Mouse (Mus musculus): Measurements from ENCODE around the gene Gm10282. TPM values are rescaled to one million over a fixed set of nuclear protein-coding genes. Genes with fewer than 3 reads are reported as not detected.

The Gm10282 gene
- polyA plus RNA-seq (2014; fragmentation: Nextera tagmentation; extraction: Ambion mirVana), result 27.2 and 32.7 TPM in 2 replicates

DNA sequence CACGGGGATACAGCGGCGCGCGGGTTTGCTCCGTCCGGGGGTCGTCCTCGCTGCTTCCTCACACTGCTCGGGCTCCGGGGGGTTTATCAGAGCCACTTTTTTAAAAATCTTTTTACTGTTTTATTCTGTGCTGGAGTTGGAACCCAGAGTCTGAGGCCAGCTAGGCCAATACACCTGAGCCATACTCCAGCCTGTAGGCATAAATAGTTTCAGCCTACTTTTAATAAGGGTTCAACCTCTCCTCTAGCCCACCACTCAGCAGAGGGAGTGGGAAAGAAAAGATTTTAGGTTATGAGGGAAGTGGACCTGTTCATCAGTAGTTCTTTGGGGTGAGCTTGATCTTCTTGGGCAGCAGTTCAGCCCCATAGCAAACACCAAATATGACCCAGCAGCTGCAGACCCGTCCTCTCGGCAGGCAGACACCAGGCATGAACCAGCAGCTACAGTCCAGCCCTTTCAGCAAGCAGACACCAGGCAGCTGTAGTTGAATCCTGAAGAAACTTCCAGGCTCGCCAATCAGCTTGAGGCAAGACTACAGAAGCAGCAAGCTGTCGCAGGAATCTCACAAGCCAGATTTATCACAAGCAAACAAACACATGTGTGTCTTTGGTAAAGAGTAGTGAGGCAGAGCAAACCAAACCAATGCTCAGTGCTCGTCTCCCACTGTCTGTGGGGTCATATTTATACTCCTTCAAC lies at the start of gene Gm10282:
Gene Gm10282, minus strand, starts transcription at position 51 of the 696 bp plus-strand sequence.
- H3K9ac ChIP-seq (replicated peaks; ENCODE audit: low read depth, low read length), result no peak within 1 kb of the TSS

DNA sequence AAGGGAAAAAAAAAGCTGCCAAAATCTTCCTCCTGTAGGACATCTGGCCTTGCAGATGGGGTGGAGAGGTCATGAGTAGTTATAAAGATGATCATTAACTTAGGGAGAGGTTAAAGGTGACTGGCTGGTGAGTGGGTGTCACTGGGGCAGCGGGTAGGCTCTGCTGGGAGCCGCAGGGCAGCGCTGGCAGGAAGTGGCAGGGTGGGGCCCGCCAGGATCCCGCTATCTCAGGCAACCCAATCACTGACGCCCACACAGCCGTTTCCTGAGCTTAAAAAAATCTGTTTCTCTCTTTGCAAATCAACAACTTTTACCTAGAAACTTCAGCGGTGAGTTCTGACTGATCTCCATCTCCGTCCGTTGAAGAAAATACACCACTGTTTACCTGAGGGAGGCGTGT lies 49.2 kb upstream of the Gm10282 start:
- no peak overlapping the region for H3K4me3 ChIP-seq (ENCODE audit: low read depth, low read length)
- H3K4me2 ChIP-seq (replicated peaks; ENCODE audit: low read depth, low read length), result no peak overlapping the region
- H3K4me1 ChIP-seq (ENCODE audit: control insufficient read depth, insufficient read depth, low read length), result no peaks in the 10 kb centered on the region
- no peak overlapping the region for H3K9ac ChIP-seq (replicated peaks; ENCODE audit: low read depth, low read length)
- no peaks in the 10 kb centered on the region for H3K9me3 ChIP-seq (ENCODE audit: control insufficient read depth, low read depth, low read length)
- no peaks in the 10 kb centered on the region for H3K27me3 ChIP-seq (ENCODE audit: control insufficient read depth, insufficient read depth, low read length)
- no peak for ATAC-seq (ENCODE audit: insufficient number of reproducible peaks, insufficient read depth, low FRiP score, low read depth)
- WGBS, result 63% methylated on average over 11 of the region's 11 CpGs
- H3K36me3 ChIP-seq (ENCODE audit: control insufficient read depth, insufficient read depth, low read length), result peaks cover 40% of the 10 kb centered on the region
- H3K27ac ChIP-seq (ENCODE audit: low read length), result no peak overlapping the region

More for the DNA sequence above, at the start of gene Gm10282:
- Histone ChIP-seq H3K4me1 (ENCODE audit: control insufficient read depth, insufficient read depth, low read length) (no peaks in the 10 kb centered on the region), H3K36me3 (ENCODE audit: control insufficient read depth, insufficient read depth, low read length) (no peaks in the 10 kb centered on the region), H3K9me3 (ENCODE audit: control insufficient read depth, low read depth, low read length) (no peaks in the 10 kb centered on the region), H3K27me3 (ENCODE audit: control insufficient read depth, insufficient read depth, low read length) (no peaks in the 10 kb centered on the region), H3K4me2 (replicated peaks; ENCODE audit: low read depth, low read length) (no peak within 1 kb of the TSS), H3K27ac (ENCODE audit: low read length) (no peak within 1 kb of the TSS), H3K4me3 (ENCODE audit: low read depth, low read length) (no peak within 1 kb of the TSS)
- 73% methylated on average over 15 of the region's 16 CpGs for WGBS
- no peak for ATAC-seq (ENCODE audit: insufficient number of reproducible peaks, insufficient read depth, low FRiP score, low read depth)

GRCm38 (mm10) chr8:72353700-72354045 lies 48.6 kb upstream of the Gm10282 start:
- Histone ChIP-seq H3K36me3 (ENCODE audit: control insufficient read depth, insufficient read depth, low read length) (peaks cover 34% of the 10 kb centered on the region), H3K9me3 (ENCODE audit: control insufficient read depth, low read depth, low read length) (no peaks in the 10 kb centered on the region), H3K4me1 (ENCODE audit: control insufficient read depth, insufficient read depth, low read length) (no peaks in the 10 kb centered on the region), H3K27me3 (ENCODE audit: control insufficient read depth, insufficient read depth, low read length) (no peaks in the 10 kb centered on the region), H3K4me3 (ENCODE audit: low read depth, low read length) (no peak overlapping the region), H3K9ac (replicated peaks; ENCODE audit: low read depth, low read length) (no peak overlapping the region), H3K27ac (ENCODE audit: low read length) (no peak overlapping the region), H3K4me2 (replicated peaks; ENCODE audit: low read depth, low read length) (no peak overlapping the region)
- no peak for ATAC-seq (ENCODE audit: insufficient number of reproducible peaks, insufficient read depth, low FRiP score, low read depth)
- WGBS, result 78% methylated on average over 7 of the region's 7 CpGs

GRCm38 (mm10) chr8:72352951-72353699 lies 48.1 kb upstream of the Gm10282 start:
- H3K9ac ChIP-seq (replicated peaks; ENCODE audit: low read depth, low read length), result no peak overlapping the region
- peaks cover 29% of the 10 kb centered on the region for H3K36me3 ChIP-seq (ENCODE audit: control insufficient read depth, insufficient read depth, low read length)
- WGBS, result 76% methylated on average over 8 of the region's 8 CpGs
- no peaks in the 10 kb centered on the region for H3K4me1 ChIP-seq (ENCODE audit: control insufficient read depth, insufficient read depth, low read length)
- H3K27me3 ChIP-seq (ENCODE audit: control insufficient read depth, insufficient read depth, low read length), result no peaks in the 10 kb centered on the region
- H3K4me3 ChIP-seq (ENCODE audit: low read depth, low read length), result no peak overlapping the region
- no peak overlapping the region for H3K4me2 ChIP-seq (replicated peaks; ENCODE audit: low read depth, low read length)
- no peak for ATAC-seq (ENCODE audit: insufficient number of reproducible peaks, insufficient read depth, low FRiP score, low read depth)
- no peak overlapping the region for H3K27ac ChIP-seq (ENCODE audit: low read length)
- H3K9me3 ChIP-seq (ENCODE audit: control insufficient read depth, low read depth, low read length), result no peaks in the 10 kb centered on the region

DNA sequence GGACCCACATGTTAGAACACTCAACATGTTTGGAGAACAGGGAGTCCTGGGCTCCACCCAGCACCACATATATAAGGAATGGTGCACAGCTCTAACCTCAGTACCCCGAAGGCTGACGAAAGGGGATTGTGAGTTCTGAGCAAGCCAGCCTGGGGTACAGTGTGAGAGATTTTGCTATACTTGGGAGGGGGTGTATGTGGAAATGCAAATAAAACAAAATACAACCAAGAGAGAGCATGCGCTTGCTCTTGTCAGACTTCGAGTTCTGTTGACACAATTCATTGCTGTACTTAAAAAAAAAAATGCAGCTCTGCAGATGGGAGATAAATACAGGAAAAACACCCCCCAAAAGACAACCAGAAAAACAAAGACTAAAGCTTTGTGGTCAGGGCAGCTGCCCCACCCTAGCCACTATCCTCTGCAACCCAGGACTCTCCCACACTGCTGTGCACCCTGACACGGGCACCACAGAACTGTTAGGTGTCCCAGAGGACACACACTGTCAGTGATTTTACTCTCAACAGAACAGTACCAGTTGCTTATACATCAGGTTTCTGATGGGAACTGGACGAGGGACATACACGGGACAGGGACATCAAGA lies 46.4 kb upstream of the Gm10282 start:
- Histone ChIP-seq H3K4me3 (ENCODE audit: low read depth, low read length) (no peak overlapping the region), H3K4me1 (ENCODE audit: control insufficient read depth, insufficient read depth, low read length) (no peaks in the 10 kb centered on the region), H3K27me3 (ENCODE audit: control insufficient read depth, insufficient read depth, low read length) (no peaks in the 10 kb centered on the region), H3K27ac (ENCODE audit: low read length) (no peak overlapping the region), H3K9me3 (ENCODE audit: control insufficient read depth, low read depth, low read length) (no peaks in the 10 kb centered on the region), H3K36me3 (ENCODE audit: control insufficient read depth, insufficient read depth, low read length) (peaks cover 12% of the 10 kb centered on the region), H3K4me2 (replicated peaks; ENCODE audit: low read depth, low read length) (no peak overlapping the region), H3K9ac (replicated peaks; ENCODE audit: low read depth, low read length) (no peak overlapping the region)
- 88% methylated on average over 7 of the region's 7 CpGs for WGBS
- no peak for ATAC-seq (ENCODE audit: insufficient number of reproducible peaks, insufficient read depth, low FRiP score, low read depth)

DNA sequence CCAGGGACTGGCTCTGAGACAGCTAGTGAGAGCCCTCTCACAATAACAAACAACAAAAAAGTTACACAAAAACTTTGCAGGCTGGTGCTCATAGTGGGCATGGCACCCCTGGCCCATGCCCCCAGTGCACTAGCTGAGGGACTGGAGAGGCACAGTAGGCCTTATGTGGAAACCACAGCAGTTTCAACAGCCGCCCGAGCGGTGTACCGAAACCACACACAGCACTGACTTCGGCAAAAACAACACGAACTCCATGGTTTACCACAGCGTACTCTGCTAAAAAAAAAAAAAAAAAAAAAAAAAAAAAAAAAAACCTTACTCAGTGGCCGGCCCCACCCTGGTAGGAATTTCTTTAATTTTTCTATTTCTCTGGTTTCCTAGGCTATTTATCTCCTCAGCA lies 45.7 kb upstream of the Gm10282 start:
- Histone ChIP-seq H3K9me3 (ENCODE audit: control insufficient read depth, low read depth, low read length) (no peaks in the 10 kb centered on the region), H3K36me3 (ENCODE audit: control insufficient read depth, insufficient read depth, low read length) (peaks cover 5% of the 10 kb centered on the region), H3K4me2 (replicated peaks; ENCODE audit: low read depth, low read length) (no peak overlapping the region), H3K4me3 (ENCODE audit: low read depth, low read length) (no peak overlapping the region), H3K9ac (replicated peaks; ENCODE audit: low read depth, low read length) (no peak overlapping the region), H3K4me1 (ENCODE audit: control insufficient read depth, insufficient read depth, low read length) (no peaks in the 10 kb centered on the region), H3K27me3 (ENCODE audit: control insufficient read depth, insufficient read depth, low read length) (no peaks in the 10 kb centered on the region), H3K27ac (ENCODE audit: low read length) (no peak overlapping the region)
- no peak for ATAC-seq (ENCODE audit: insufficient number of reproducible peaks, insufficient read depth, low FRiP score, low read depth)
- WGBS, result 86% methylated on average over 8 of the region's 8 CpGs

GRCm38 (mm10) chr8:72349838-72350237 lies 44.8 kb upstream of the Gm10282 start:
- H3K9me3 ChIP-seq (ENCODE audit: control insufficient read depth, low read depth, low read length), result no peaks in the 10 kb centered on the region
- H3K27me3 ChIP-seq (ENCODE audit: control insufficient read depth, insufficient read depth, low read length), result no peaks in the 10 kb centered on the region
- H3K4me3 ChIP-seq (ENCODE audit: low read depth, low read length), result no peak overlapping the region
- peaks cover 4% of the 10 kb centered on the region for H3K36me3 ChIP-seq (ENCODE audit: control insufficient read depth, insufficient read depth, low read length)
- H3K4me1 ChIP-seq (ENCODE audit: control insufficient read depth, insufficient read depth, low read length), result no peaks in the 10 kb centered on the region
- H3K4me2 ChIP-seq (replicated peaks; ENCODE audit: low read depth, low read length), result no peak overlapping the region
- H3K27ac ChIP-seq (ENCODE audit: low read length), result no peak overlapping the region
- WGBS, result 92% methylated on average over 9 of the region's 9 CpGs
- H3K9ac ChIP-seq (replicated peaks; ENCODE audit: low read depth, low read length), result no peak overlapping the region
- ATAC-seq (ENCODE audit: insufficient number of reproducible peaks, insufficient read depth, low FRiP score, low read depth), result no peak

- no peak overlapping the region for H3K9ac ChIP-seq (replicated peaks; ENCODE audit: low read depth, low read length)
- WGBS, result 73% methylated on average over 1 of the region's 1 CpGs
- no peak overlapping the region for H3K4me3 ChIP-seq (ENCODE audit: low read depth, low read length)
- H3K27ac ChIP-seq (ENCODE audit: low read length), result no peak overlapping the region
- H3K4me2 ChIP-seq (replicated peaks; ENCODE audit: low read depth, low read length), result no peak overlapping the region
- peaks cover 5% of the 10 kb centered on the region for H3K36me3 ChIP-seq (ENCODE audit: control insufficient read depth, insufficient read depth, low read length)
- H3K27me3 ChIP-seq (ENCODE audit: control insufficient read depth, insufficient read depth, low read length), result no peaks in the 10 kb centered on the region
- H3K9me3 ChIP-seq (ENCODE audit: control insufficient read depth, low read depth, low read length), result no peaks in the 10 kb centered on the region
- no peak for ATAC-seq (ENCODE audit: insufficient number of reproducible peaks, insufficient read depth, low FRiP score, low read depth)
- no peaks in the 10 kb centered on the region for H3K4me1 ChIP-seq (ENCODE audit: control insufficient read depth, insufficient read depth, low read length)
These were observed 43.9 kb upstream of the Gm10282 start for GRCm38 (mm10) chr8:72348956-72349355.

Measured in stomach, embryonic 14.5 days (tissue).